Mouse (Mus musculus) 416B (cell line): ENCODE measurements around the gene Ptprt.

Experiments
- DNase-seq: peaks from one replicate; pipeline ENCODE4 v3.0.0; 2011; ENCODE audit warnings: low read depth

Gene Ptprt

DNA sequence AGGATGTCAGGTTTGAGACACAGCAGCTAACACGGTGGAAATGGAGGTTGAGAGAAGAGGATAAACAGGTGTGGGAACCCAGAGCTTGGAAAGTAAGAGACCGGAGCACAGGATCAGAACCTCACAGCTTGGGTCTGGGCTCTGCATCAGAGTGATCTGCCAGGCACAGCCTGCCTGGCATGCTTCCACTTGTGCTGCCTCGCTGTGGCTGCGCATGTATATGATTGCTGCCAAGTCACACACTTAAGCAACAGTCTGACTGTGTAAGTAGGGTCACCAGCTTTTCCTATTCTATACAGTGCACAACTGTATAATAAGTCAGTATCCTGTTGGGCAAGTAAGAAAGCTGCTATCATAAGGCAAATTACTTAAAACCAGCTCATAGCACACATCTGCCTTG, 249.9 kb downstream of the Ptprt start:
- DNase-seq = no peak

DNA sequence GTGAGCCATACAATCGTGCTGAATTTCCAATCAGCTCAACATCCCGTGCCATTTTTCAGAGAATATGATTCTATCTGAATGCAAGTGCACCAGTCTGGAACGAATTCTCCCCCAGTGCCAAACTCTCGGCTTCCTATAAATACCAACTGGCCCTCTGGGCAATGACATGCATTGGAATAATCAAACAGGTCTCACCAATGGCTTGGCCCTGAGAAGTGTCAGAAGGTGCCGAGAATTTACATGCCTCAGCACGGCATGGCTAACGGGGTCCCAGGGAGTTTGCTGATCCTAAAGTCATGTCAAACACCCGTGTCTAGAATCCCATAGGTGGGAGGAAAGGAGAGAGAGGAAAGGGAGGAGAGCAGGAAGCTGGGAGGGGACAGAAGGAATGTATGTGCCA, 251.7 kb downstream of the Ptprt start:
- DNase-seq = no peak

DNA sequence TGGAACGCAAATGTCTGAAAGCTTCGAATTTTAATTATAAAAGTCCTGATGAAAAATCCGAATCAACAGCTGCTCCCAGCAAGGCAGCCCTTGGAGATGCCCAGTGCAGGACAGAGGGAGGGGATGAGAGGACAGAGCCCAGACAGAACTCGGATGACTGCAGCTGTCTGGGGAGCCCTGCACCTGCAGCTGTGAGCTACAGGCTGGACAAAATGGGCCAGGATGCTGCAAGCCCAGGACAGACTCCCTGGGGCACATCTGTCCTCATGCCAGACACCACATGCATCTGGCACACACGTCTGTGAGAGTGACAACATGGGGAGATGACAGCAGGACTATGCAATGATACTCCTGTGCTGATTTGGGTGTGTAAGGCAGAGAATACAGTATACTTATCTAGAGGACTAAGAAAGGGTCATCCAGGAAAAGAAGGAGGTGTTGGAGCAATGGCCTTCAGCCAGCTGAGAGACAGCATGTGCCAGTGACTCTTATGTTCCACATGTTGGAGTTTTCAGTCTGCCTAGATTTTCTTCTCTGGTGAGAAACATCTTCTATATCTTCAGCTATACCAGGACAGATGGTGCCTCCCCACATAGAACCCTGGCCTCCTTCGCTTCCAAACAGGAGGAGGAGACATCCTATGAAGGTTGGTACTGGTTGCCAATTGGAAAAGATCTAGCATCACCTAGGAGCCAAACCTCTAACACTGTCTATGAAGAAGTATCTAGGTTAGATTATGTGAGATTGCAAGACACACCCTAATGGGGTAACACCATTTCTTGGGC, 259.4 kb downstream of the Ptprt start:
- DNase-seq = no peak

DNA sequence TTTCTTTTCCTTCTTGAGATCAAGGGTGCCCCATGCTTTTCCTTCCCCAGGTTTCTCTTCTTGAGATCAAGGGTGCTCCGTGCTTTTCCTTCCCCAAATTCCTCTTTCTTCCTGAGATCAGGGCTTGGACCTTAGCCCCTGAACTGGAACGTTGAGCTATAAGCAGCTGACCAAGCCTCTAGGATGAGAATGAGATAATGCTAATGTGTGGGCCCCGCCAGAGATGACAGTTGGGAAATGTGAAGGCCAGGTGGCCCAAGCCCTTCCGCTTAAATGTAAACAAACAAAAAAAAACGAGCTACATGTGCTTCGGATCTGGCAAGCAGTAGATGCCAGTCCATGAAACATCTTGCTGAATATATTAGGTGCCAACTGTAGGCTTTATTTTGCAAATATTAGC, 266.3 kb downstream of the Ptprt start:
- no peak for DNase-seq

DNA sequence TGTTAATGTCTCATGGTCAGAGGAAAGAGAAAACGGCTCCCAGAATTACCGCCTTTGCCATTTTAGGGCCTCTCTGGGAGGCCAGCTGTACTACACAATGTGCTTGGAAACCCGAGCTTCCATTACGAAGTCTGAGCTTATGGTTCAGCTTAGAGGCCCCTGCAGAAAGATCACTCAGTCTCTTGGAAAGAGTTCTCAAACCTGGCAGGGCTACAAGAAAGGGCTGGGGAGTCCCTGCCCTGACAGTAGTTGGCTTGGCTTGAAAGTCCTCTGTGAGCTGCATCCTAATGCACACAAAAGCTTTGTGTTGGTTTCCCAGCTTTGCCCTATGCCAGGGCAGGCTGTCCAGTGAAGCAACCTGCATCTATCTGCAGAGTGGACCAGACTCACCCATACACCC, 269.1 kb downstream of the Ptprt start:
- no peak for DNase-seq

DNA sequence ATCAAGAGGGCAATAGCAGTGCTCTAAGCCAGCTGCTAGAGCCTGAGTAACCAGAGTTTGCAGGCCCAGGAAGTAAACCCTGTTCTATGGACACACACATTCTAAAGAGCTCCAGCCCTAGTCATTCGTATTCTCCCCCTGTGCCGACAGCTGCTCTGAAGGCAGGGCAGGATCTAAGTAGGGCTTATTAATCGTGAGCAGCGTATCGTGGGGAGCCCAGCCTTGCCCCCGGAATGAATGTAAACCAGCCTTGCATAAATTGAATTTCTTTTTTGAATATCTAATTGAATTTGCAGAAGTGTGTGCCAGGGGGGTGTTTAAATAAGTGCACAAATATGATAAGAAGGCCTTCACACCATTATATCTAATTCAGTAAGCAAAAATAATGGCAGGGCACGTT, 283.6 kb downstream of the Ptprt start:
- DNase-seq = no peak

DNA sequence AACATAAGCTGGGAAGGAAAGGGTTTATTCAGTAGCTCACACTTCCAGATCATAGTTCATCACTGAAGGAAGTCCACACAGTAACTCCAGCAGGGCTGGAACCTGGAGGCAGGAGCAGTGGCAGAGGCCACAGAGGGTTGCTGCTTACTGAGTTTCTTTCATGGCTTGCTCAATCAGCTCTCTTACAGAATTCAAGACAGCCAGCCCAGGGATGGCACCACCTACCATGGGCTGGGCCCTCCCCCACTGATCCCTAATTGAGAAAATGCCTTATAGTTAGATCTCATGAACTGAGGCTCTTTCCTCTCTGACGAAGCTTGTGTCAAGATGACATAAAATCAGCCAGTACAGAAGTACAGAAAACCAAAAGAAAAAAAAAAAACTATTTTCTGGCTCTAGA, 311.9 kb downstream of the Ptprt start:
- no peak for DNase-seq

DNA sequence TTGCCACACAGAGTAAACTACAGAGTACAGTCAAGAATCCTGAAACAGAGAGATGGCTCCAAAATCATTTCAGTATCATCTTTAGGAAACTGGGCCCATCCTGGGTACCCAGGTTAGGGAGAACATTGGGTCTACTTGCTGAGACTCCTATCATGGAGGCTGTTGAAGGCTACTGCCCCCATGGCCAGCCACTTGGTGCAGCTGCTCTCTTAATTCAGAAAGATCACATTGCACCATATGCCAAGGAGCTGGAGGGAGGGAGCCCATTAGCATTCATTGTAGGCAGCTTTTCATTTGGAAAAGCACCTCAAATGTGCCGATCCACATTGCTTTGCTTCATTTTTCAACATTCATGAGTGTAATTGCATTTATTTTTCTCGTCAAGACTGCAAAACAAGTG, 319.1 kb downstream of the Ptprt start:
- no peak for DNase-seq

DNA sequence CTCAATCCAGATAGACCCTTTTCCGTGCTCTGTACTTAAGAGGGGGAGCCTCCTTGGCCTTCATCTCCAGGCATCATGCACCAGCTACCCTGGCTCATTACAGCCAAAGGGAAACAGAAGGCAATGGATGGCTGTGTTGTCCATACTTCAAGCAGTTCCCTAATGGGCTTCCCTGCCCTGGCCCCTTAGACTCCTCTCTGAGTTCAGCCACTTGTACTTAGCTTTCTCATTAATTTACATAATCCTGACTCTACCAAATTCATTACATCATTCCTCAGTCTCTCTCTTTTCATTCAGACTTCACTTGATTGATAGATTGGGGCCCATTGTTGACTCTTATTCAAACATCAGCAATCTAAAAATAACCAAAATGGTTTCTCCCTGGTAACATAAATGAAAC, 320.7 kb downstream of the Ptprt start:
- no peak for DNase-seq

DNA sequence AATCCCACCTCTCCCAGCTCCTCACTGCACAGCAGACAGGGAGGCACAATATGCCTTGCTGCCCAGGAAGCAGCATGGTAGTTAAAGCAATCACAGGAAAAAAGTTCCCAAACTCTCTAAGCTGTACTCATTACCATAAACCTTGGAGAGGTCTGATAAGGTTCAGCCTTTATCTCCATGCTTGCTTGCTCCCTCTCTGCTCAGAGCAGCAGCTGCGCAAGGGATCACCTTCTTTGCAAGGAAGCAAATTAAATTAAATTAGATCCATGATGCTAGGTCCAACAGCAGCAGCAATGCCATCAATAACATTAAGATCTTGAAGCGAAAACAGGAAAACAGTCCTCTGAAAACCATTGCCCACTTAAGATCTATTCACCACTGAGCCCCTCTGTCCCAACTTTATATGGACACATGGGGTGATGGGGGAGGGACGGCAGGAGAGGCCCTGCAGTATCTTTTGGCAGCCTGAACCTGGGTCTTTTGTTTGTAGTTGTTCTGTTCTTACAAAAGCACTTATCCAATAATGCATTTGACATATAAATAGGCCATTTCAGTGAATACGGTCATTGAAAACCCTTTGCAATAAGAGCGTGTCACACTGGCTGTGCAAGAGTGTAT, 328.8 kb downstream of the Ptprt start:
- DNase-seq = no peak

DNA sequence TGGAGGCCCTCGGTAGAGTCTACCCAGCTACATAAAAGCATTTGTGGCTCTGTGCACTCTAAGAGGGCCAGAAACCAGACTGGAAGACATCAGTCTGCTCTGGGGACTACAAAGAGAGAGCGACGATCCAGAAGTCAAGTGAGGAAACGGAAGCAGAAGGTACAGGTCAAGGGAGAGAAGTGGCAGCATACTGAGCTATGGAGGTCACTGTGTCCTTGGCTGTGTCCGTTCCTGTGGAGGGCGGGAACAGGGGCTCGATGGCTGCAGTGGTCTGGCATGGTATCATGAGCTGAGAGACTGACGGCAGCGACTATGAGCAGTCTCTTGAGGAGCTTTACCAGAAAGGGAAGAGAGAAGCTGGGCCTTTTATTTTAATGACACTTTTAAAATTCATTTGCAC, 331.5 kb downstream of the Ptprt start:
- DNase-seq = no peak

DNA sequence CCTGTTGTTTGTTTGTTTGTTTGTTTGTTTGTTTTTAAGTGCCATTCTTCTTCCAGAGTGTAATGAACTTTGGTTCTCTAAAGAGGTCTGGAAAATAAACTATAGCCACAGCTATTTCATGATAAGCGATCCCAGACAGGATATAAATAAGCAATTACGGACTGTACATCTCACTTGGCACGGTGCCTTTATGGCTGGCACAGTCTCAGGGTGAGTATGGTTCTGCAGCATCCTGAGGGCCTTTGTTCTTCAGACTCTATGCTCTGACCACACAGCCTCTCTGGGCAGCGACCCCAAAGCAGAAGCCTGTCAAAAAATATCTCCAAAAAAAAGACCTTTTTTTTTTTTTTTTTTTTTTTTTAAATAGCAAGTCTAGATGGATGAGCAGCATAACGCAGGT, 338.5 kb downstream of the Ptprt start:
- no peak for DNase-seq

DNA sequence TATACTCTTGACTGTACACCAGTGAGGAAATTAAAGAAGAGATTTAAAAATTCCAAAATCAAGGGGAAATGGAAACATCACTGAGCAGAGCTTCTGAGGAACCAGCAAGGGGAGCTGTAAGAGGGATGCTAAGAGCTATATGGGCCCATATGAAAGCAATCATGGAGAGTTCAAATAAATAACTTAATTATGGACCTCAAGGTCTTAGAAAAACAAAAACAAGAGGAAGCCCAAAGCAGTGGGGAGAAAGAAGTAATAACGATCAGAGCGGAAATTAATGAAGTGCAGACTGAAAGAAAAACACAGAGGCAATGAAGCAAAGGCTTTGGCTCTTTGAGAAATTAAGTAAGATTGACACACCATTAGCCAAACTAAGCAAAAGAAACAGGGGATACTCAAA, 353.0 kb downstream of the Ptprt start:
- DNase-seq = no peak

DNA sequence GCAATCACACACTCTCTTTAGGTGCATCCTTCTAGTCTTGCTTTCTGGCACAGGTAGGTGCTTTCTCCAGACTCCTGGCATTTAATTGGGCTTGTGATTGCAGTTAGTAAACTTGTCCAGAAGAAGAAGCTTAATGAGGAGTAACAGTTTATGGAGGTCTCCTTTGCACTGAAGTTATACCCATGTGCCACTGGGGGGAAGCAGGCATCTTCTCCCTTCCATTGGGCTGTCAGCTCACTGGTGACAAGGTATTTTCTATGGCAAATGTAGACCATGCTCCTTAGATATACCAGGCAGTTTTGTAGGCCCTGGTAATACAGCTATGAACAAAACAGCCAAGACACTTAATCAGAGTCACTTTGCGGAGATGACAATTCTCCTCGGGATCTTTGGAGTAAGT, 366.9 kb downstream of the Ptprt start:
- DNase-seq = no peak

DNA sequence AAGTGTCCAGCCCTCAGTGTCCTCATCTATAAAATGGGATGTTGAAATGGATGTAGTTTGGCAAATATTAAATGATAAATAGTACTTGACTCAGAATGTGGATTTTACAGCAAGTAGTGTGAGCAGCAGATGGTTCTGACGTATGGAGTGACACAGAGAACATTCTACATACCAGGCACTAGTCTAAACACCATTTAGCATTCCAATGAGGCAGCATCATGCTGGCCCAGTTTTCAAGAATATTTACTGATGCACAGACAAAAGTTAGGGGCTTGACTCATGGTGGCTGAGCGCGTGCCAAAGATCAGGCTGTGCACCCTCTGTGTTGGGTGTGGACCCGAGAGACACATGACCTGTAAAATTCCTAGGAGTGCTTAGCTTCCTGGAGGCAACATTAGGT, 378.3 kb downstream of the Ptprt start:
- DNase-seq = no peak

DNA sequence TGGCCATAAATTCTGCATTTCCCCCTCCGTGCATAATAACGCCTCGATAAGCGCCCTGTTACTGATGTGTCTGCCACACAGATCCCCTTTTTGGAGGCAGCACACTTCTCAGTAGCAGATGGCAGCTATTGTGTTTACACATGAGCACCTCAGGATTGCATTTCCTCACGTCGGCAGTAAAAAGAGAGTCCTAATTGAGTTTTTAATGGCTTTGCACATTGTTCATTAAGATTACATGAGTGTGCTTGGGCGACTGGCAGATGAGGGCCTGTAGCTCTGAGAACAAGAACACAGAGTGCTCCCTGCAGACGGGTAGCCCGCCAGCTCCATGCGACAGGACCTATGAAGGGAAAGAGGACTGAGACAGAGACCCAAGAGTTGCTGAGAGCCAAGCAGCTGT, 378.8 kb downstream of the Ptprt start:
- no peak for DNase-seq

DNA sequence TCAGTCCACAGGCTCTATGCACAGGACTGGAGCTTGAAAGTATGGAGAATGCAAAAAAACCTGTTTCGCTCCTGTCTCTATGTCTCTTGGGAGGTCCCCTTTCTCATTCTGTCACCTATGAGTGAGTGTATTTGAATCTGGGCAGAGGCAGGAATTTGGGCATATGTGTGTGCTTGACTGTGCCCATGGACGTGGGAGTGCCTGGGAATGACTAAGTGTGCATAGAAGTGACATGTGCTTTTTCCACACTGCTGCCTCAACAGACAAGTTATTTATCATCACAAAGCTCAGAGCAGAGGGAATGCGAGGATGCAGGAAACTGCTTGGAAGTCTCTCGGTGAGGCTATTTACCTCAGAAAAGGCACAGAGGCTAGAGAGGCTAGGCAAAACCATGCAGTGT, 387.1 kb downstream of the Ptprt start:
- no peak for DNase-seq

DNA sequence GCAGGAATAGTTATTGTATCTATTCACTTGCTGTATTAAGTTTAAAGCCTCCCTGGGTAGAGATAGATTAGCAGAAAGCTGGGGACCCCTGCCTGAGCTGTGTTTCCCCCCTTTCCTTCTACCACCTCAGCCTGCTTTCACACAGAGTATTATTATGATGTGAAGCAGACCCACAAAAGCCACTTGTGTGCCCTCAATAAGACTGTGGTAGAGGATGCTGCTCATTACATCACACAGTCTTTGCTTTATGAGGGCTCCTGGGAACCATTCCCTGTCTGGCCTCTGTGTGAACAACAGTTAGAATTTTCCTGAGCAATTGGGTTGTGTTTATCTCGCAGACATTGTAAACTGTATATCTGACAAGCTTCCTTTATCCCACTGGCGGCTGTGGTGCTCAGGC, 409.7 kb downstream of the Ptprt start:
- no peak for DNase-seq

DNA sequence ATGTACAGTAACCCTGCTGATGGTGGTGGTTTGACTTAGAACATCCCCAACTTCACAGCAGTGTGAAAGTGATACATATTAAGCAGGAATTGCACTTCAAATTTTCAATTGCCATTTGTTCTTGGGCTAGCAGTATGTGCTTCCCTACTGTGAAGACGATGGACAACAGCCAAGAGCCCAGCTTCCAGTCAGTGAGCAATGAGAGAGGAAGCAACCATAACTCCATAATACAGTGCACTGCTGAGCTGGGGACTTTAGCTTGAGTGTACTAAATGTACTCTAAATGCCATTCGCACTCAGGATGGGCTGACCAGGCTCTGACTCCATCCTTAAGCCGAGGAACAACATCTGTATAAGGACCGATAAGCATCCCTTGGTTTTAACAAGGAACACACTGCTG, 412.7 kb downstream of the Ptprt start:
- DNase-seq = no peak

DNA sequence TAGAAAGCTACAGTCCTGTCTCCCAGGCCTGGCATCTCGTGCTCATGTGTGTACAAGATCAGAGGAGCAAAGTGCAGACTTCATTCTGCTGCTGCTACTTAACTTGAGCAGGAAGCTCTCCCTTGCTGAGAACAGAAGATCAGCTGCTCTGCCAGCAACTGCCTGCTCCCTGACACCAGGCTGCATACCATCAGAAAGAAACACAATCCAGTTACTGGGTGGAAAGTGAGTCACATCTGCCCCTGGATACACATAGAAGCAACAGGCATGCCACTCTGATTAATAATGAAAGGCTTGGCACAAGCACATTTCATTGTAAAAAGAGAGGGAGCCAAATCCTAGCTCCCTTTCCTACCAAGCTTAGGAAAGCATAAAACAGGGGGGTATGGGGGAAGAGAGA, 438.5 kb downstream of the Ptprt start:
- no peak for DNase-seq

DNA sequence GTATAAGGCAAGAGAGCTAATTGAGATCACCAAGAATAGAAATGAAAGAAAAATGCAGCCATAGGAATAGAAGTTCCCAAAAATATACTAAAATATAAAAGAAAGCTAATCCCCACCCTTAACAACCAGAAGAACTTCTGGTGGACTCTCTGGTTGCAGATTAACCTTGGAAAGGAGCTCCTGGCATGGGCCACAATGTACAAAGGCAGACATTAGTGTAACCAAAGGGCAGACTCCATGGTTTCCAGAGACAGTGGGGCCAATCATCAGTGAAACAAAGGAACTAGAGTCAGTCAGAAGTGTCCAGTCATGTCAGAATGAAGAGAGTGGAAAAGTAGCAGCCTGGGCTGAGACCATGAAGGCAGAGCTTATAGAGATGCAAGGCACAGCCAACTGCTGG, 440.4 kb downstream of the Ptprt start:
- DNase-seq = no peak

DNA sequence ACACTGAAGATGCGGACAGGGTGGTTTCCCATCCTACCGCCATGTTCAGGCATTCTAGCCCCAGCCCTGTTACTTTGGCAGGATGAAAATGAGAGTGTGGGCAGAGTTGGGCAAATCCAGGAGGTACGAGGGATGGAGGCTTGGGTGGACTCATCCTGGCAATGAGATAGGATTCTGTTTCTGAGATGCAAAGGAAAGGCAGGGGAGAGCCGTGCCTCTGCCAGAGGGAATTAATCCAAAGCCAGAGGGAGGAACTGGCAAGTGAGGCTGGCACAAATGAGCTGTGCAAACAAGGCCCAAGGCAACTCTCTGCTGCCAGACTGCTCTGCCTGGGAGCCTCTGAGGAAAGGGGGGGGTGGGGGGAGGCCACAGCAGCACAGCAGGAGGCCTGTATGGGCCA, 441.4 kb downstream of the Ptprt start:
- no peak for DNase-seq

DNA sequence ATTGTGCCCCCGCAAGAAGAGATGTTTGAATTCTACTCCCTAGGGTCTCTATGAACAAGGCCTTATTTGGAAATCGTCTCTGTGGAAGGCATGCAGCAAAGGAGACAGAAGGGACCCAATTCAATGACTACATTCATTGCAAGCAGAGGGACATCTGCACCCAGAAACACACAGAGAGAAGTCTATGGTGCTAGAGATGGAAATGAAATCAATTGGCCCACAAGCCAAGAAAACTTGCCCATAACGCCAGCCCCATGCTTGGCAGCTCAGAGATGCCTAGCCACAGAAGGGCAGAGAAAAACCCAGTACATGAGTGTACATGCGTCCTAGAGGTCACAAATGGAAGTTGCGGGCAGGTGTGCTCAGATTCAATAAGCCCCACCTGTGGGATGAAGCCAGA, 443.1 kb downstream of the Ptprt start:
- DNase-seq = no peak

DNA sequence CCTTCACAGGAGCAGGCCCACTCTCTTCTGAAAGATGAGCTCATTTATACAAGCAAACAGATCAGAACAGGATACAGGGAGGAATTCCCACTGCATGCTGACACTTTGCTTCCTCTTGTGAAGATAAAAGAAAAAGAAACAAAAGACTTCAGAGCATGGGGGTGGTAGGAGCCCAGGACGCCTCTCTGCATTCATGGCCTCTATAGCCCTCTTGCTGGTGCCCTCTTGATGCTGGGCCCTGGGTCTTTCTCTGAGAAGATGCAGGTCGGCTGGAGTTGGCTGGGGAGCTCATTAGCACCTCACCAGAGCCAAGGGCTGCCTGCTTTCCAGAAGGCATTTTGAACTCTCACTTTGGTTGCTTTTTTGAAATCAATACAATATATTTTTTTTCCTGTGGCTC, 448.6 kb downstream of the Ptprt start:
- no peak for DNase-seq
